Mouse (Mus musculus): ENCODE measurements around the gene Ryr2.

- TF ChIP-seq CTCF (IDR thresholded peaks at IDR 0.05; ENCODE audit: low read depth, low read length) (no peak), POLR2A (IDR thresholded peaks at IDR 0.05; ENCODE audit: extremely low read depth, insufficient read depth, low read length) (no peak)
These were observed 25.5 kb upstream of the Ryr2 start for GRCm38 (mm10) chr13:12132160-12132710.
